28 mouse cellular contexts compared by ENCODE assay signal in genomic region chr8:125914386-125914785, GRCm38 (mm10). TPM values are rescaled to one million over a fixed set of nuclear protein-coding genes. Genes with fewer than 3 reads are reported as not detected.
A peak's percentile ranks its signal among the peaks of the same experiment; 100 is the strongest.
DNase-seq lines count a peak whose midpoint lies in the region; ATAC-seq and TF ChIP-seq lines count a peak whose summit lies in the region.
"Had no signal": no experiment of that assay in that cellular context is flagged by ENCODE, and none has a peak within 500 bp of the region (broad histone marks: within the 10 kb centered on the region; RNA-seq: fewer than 3 reads in every experiment).

No protein-coding gene starts in this region.

- H3K27ac ChIP-seq in kidney, postnatal 0 days, result no peak overlapping the region
- H3K27ac ChIP-seq in lung, embryonic 14.5 days (ENCODE audit: low read depth), result no peak overlapping the region
- H3K27ac ChIP-seq in stomach, postnatal 0 days (replicated peaks), result no peak overlapping the region
- H3K27ac ChIP-seq: embryonic facial prominence, embryonic 12.5 days; hindbrain, embryonic 10.5 days; limb, embryonic 13.5 days had no signal

- no peak for TF ChIP-seq EP300 in stomach, postnatal 0 days (optimal IDR thresholded peaks at IDR 0.05)

- H3K4me3 ChIP-seq in kidney, postnatal 0 days (replicated peaks; ENCODE audit: low read depth, low read length), result no peak overlapping the region
- no peak overlapping the region for H3K4me3 ChIP-seq in lung, embryonic 14.5 days (ENCODE audit: low read depth, low read length)
- H3K4me3 ChIP-seq in lung, adult 2 months (replicated peaks; ENCODE audit: extremely low read depth, low read depth, low read length), result no peak overlapping the region
- no peak overlapping the region for H3K4me3 ChIP-seq in stomach, postnatal 0 days (ENCODE audit: low read depth, low read length)
- H3K4me3 ChIP-seq: embryonic facial prominence, embryonic 12.5 days; heart, embryonic 12.5 days; hindbrain, embryonic 10.5 days; limb, embryonic 13.5 days had no signal

- no peaks in the 10 kb centered on the region for H3K9me3 ChIP-seq in kidney, postnatal 0 days (replicated peaks; ENCODE audit: low read length)
- H3K9me3 ChIP-seq in lung, embryonic 14.5 days (ENCODE audit: low read depth, low read length), result no peaks in the 10 kb centered on the region
- no peaks in the 10 kb centered on the region for H3K9me3 ChIP-seq in stomach, postnatal 0 days (ENCODE audit: control insufficient read depth, low read length)
- H3K9me3 ChIP-seq: embryonic facial prominence, embryonic 12.5 days; heart, embryonic 12.5 days; hindbrain, embryonic 10.5 days; limb, embryonic 13.5 days had no signal

- TF ChIP-seq POLR2A in lung, adult 2 months (IDR thresholded peaks at IDR 0.05; ENCODE audit: borderline replicate concordance, extremely low read depth, low read depth, low read length), result no peak

- no peaks in the 10 kb centered on the region for H3K36me3 ChIP-seq in kidney, postnatal 0 days (ENCODE audit: insufficient read depth, low read length)
- H3K36me3 ChIP-seq in lung, embryonic 14.5 days (ENCODE audit: insufficient read depth), result no peaks in the 10 kb centered on the region
- no peaks in the 10 kb centered on the region for H3K36me3 ChIP-seq in stomach, postnatal 0 days (ENCODE audit: control insufficient read depth, insufficient read depth, low read length)
- H3K36me3 ChIP-seq: embryonic facial prominence, embryonic 12.5 days; heart, embryonic 12.5 days; hindbrain, embryonic 10.5 days; limb, embryonic 13.5 days had no signal

- H3K4me1 ChIP-seq in kidney, postnatal 0 days (replicated peaks; ENCODE audit: insufficient read depth, low read length), result 0 out of 2 replicates have a peak, but pooled peaks cover 5% of the 10 kb centered on the region
- H3K4me1 ChIP-seq in lung, embryonic 14.5 days (ENCODE audit: insufficient read depth), result no peaks in the 10 kb centered on the region
- no peaks in the 10 kb centered on the region for H3K4me1 ChIP-seq in lung, adult 2 months (ENCODE audit: control insufficient read depth, insufficient read depth, low read length)
- peaks cover 2% of the 10 kb centered on the region; the same call in 1 of the 2 replicates for H3K4me1 ChIP-seq in stomach, postnatal 0 days (replicated peaks; ENCODE audit: control insufficient read depth, insufficient read depth)

- DNase-seq in adrenal gland, adult (ENCODE audit: inconsistent age in 2 of 2, low spot score in 1 of 2), result peak; percentile 22 to 64
- DNase-seq in adrenal gland, adult 8-10 months, result no peak
- DNase-seq in kidney, postnatal 0 days (ENCODE audit: low spot score), result no peak
- no peak for DNase-seq in kidney, adult 8-10 months
- DNase-seq in lung, embryonic 14.5 days, result no peak
- no peak for DNase-seq in lung, adult 2 months
- peak; percentile 67 for DNase-seq in stomach, postnatal 0 days (ENCODE audit: low spot score)
- DNase-seq: cerebellum, adult 2 months; cerebellum, postnatal 25 days; forebrain, postnatal 0 days; gastrocnemius, postnatal 14 days; heart, adult 18-20 months; heart, postnatal 10 days; kidney, adult 18-20 months; layer of hippocampus, adult 9-11 months; lung, postnatal 4 days; midbrain, embryonic 14.5 days; retina, postnatal 1 day; right cerebral cortex, postnatal 25 days; thymus, postnatal 25 days had no signal

- H3K4me2 ChIP-seq in kidney, postnatal 0 days (ENCODE audit: low read length), result peak overlapping the region; percentile 95; the same call in 1 of the 2 replicates
- peak overlapping the region; percentile 76; the same call in 1 of the 2 replicates for H3K4me2 ChIP-seq in lung, embryonic 14.5 days
- H3K4me2 ChIP-seq in stomach, postnatal 0 days (replicated peaks; ENCODE audit: low read depth), result no peak overlapping the region
- H3K4me2 ChIP-seq: embryonic facial prominence, embryonic 12.5 days; heart, embryonic 12.5 days; limb, embryonic 13.5 days had no signal

- WGBS in kidney, postnatal 0 days, result 49% methylated on average over 9 of the region's 9 CpGs
- 57% methylated on average over 9 of the region's 9 CpGs for WGBS in lung, embryonic 14.5 days
- WGBS in lung, adult 2 months, result 64% methylated on average over 9 of the region's 9 CpGs
- WGBS in stomach, postnatal 0 days, result 45% methylated on average over 9 of the region's 9 CpGs

- H3K9ac ChIP-seq in kidney, postnatal 0 days (ENCODE audit: low read depth, low read length), result no peak overlapping the region
- no peak overlapping the region for H3K9ac ChIP-seq in lung, embryonic 14.5 days
- no peak overlapping the region for H3K9ac ChIP-seq in stomach, postnatal 0 days (ENCODE audit: low read length)
- H3K9ac ChIP-seq: embryonic facial prominence, embryonic 12.5 days; forebrain, postnatal 0 days; heart, embryonic 12.5 days; limb, embryonic 13.5 days had no signal

- peaks cover 14% of the 10 kb centered on the region for H3K27me3 ChIP-seq in kidney, postnatal 0 days (ENCODE audit: insufficient read depth, low read length)
- peaks cover 37% of the 10 kb centered on the region for H3K27me3 ChIP-seq in lung, embryonic 14.5 days (ENCODE audit: insufficient read depth, low read length)
- peaks cover 5% of the 10 kb centered on the region; the same call in 1 of the 2 replicates for H3K27me3 ChIP-seq in stomach, postnatal 0 days (ENCODE audit: control insufficient read depth, insufficient read depth, low read length)

- no peak for ATAC-seq in kidney, postnatal 0 days (replicated peaks; ENCODE audit: low FRiP score, low read depth)
- no peak for ATAC-seq in lung, embryonic 14.5 days (ENCODE audit: insufficient read depth)
- no peak for ATAC-seq in stomach, postnatal 0 days (ENCODE audit: low FRiP score, low TSS enrichment)
- ATAC-seq: activated CD4-positive, CD25-positive, alpha-beta regulatory T cell, adult 4 months; forebrain, postnatal 0 days; hindbrain, embryonic 16.5 days had no signal

- no peak for TF ChIP-seq CTCF in kidney, postnatal 0 days (IDR thresholded peaks at IDR 0.05; ENCODE audit: low read depth)
- no peak for TF ChIP-seq CTCF in lung, embryonic 14.5 days (IDR thresholded peaks at IDR 0.05; ENCODE audit: low read depth)
- TF ChIP-seq CTCF in lung, adult 2 months (IDR thresholded peaks at IDR 0.05; ENCODE audit: insufficient read depth, low read length), result no peak
- TF ChIP-seq CTCF in stomach, postnatal 0 days (IDR thresholded peaks at IDR 0.05; ENCODE audit: low read depth), result no peak

RNA-seq across cellular contexts. Expression of gene Map3k21, which starts 4.1 kb away (rescaled TPM):
- total RNA-seq in adrenal gland, adult 8-10 months (2022), result 1 to 10 TPM; 1.5 to 2.9 (median 1.7) TPM
- 3.9 and 4.4 TPM in 2 replicates for polyA plus RNA-seq in kidney, postnatal 0 days (2015; fragmentation: Nextera tagmentation; extraction: Ambion mirVana)
- polyA plus RNA-seq in lung, embryonic 14.5 days (2014; fragmentation: Nextera tagmentation; extraction: Ambion mirVana), result 4.1 and 5.3 TPM in 2 replicates
- polyA plus RNA-seq in lung, adult 2 months (2012; rRNA removed), result 1.3 TPM in 2 replicates
- polyA plus RNA-seq in stomach, postnatal 0 days (2015; fragmentation: Nextera tagmentation; extraction: Ambion mirVana), result 1.1 and 1.2 TPM in 2 replicates
- total RNA-seq: megakaryocyte-erythroid progenitor cell, adult 5-6 weeks had no signal
- polyA plus RNA-seq: activated CD4-positive, CD25-positive, alpha-beta regulatory T cell, adult 4 months; neural tube, embryonic 11.5 days had no signal

RNA-seq across cellular contexts. Expression of gene Pcnx2, which starts 16.3 kb away (rescaled TPM):
- total RNA-seq in adrenal gland, adult 8-10 months (2022), result under 1 TPM; 0.29 to 0.77 (median 0.63) TPM
- polyA plus RNA-seq in kidney, postnatal 0 days (2015; fragmentation: Nextera tagmentation; extraction: Ambion mirVana), result 0.13 and 0.18 TPM in 2 replicates
- 0.15 TPM in 1 of 2 replicates, not detected in the other for polyA plus RNA-seq in lung, embryonic 14.5 days (2014; fragmentation: Nextera tagmentation; extraction: Ambion mirVana)
- polyA plus RNA-seq in lung, adult 2 months (2012; rRNA removed), result 1.8 and 2.1 TPM in 2 replicates
- polyA plus RNA-seq in stomach, postnatal 0 days (2015; fragmentation: Nextera tagmentation; extraction: Ambion mirVana), result 0.17 and 0.22 TPM in 2 replicates
- total RNA-seq: megakaryocyte-erythroid progenitor cell, adult 5-6 weeks had no signal

Comparison
In these comparisons a context has a peak if more than half of its experiments do, and no peak if none do; other contexts are left out.
1. DNase-seq: peak in adrenal gland, adult (2 of 2) and stomach, postnatal 0 days (single experiment); none in adrenal gland, adult 8-10 months (single experiment), kidney, postnatal 0 days (single experiment), kidney, adult 8-10 months (0 of 2), lung, embryonic 14.5 days (single experiment) and lung, adult 2 months (single experiment).